Mouse (Mus musculus) neural tube, embryonic 14.5 days (tissue): ENCODE measurements at regions not wholly inside any gene's neighbourhood (a gene's known extent, or its start where the extent isn't known, plus 50 kb on each side); places are given as distances from the start of the nearest gene placed in this dataset.
A peak's percentile ranks its signal among the peaks of the same experiment; 100 is the strongest.

ENCODE experiments used
- ATAC-seq: fragments of 200-750 bp; cut with Nextera tagmentation; 2 replicates; pipeline ENCODE4 v1.8.0; 2017; ENCODE audit warnings: low read depth, mild to moderate bottlenecking, moderate TSS enrichment, moderate library complexity
- H3K27ac ChIP-seq: fragments of 300-500 bp; sonication (generic); 2 replicates; pipeline ENCODE4 v1.5.1; 2014; ENCODE audit warnings: low read depth, mild to moderate bottlenecking, control low read depth, low read length, moderate library complexity, mixed read lengths
- H3K27me3 ChIP-seq: fragments of 300-500 bp; sonication (generic); 2 replicates; pipeline ENCODE4 v1.6.1; 2014; ENCODE audit warnings: low read length; ENCODE audit not compliant: control insufficient read depth, insufficient read depth
- H3K36me3 ChIP-seq: fragments of 300-500 bp; sonication (generic); 2 replicates; pipeline ENCODE4 v1.6.1; 2014; ENCODE audit warnings: low read length, mixed read lengths; ENCODE audit not compliant: control insufficient read depth, insufficient read depth
- H3K4me1 ChIP-seq: fragments of 300-500 bp; sonication (generic); 2 replicates; pipeline ENCODE4 v1.6.1; 2014; ENCODE audit warnings: low read length; ENCODE audit not compliant: control insufficient read depth, insufficient read depth
- H3K4me2 ChIP-seq: fragments of 300-500 bp; sonication (generic); 2 replicates; pipeline ENCODE4 v1.6.1; 2014; ENCODE audit warnings: mild to moderate bottlenecking, low read depth, low read length, control low read depth
- H3K4me3 ChIP-seq: fragments of 300-500 bp; sonication (generic); 2 replicates; pipeline ENCODE4 v1.5.1; 2014; ENCODE audit warnings: low read depth, low read length, control low read depth, mixed read lengths
- H3K9ac ChIP-seq: fragments of 300-500 bp; sonication (generic); replicated peaks from 2 replicates; pipeline ENCODE4 v1.6.1; 2014; ENCODE audit warnings: low read depth, mild to moderate bottlenecking, control low read depth, low read length, mixed read lengths
- H3K9me3 ChIP-seq: fragments of 300-500 bp; sonication (generic); 2 replicates; pipeline ENCODE4 v1.6.1; 2016; ENCODE audit warnings: low read length; ENCODE audit not compliant: control insufficient read depth
- WGBS: fragments of 180-500 bp; shearing (Covaris S2); extraction: QIAGEN DNeasy Blood & Tissue Kit; methylation state at CpG from one replicate; pipeline ENCODE4 v1.1.7; 2014; 5-methylcytosine and 5-hydroxymethylcytosine counted together

- Histone ChIP-seq H3K4me2 (no peak overlapping the region), H3K9ac (no peak overlapping the region), H3K4me1 (no peaks in the 10 kb centered on the region), H3K27ac (no peak overlapping the region), H3K4me3 (no peak overlapping the region), H3K36me3 (no peaks in the 10 kb centered on the region), H3K9me3 (no peaks in the 10 kb centered on the region), H3K27me3 (no peaks in the 10 kb centered on the region)
- WGBS: 89% methylated on average over 5 of the region's 5 CpGs
- no peak for ATAC-seq
These were observed 112.7 kb upstream of the Klf12 start for GRCm38 (mm10) chr14:100397191-100397590.

DNA sequence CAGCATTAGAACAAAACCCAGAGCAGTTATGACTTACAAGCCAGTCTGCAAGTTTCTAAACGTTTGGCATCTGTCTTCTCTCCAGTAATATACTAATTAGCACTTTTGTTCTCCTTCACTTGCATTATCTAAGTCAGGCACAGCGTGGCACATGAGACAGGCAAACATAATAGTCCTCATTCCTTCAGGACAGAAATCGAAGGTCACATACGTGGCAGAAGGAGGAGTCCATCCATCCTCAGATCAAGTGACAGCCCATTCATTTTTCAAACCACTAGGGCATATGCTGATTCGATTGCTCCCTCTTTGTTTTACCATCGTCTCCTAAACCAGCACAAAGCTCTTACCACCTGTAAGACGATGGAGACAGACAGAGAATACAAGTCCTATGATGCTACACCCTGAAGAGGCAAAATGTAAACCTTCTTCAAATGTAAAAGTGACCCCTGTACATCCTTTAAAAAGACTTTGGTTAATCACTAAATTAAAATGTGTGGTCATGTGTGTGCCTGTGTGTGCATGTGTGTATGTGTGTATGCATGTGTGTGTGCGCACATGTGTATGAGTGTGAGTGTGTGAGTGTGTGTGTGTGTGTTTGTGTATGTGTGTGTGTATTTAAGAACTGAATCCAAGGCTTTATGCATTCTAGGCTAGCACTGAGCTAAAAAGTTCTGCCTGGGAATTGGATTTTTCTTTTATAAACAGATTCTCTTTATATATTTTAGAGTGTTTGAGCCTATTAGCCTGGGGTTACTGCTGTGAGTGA is 90.9 kb upstream of the Klf12 start:
- no peaks in the 10 kb centered on the region for H3K36me3 ChIP-seq
- H3K4me1 ChIP-seq: no peaks in the 10 kb centered on the region
- peak overlapping the region; percentile 43 for H3K4me2 ChIP-seq
- no peak overlapping the region; the same call in 1 of the 2 replicates for H3K27ac ChIP-seq
- ATAC-seq: peak; percentile 82
- no peaks in the 10 kb centered on the region for H3K27me3 ChIP-seq
- no peaks in the 10 kb centered on the region for H3K9me3 ChIP-seq
- H3K4me3 ChIP-seq: peak overlapping the region; percentile 4; the same call in 1 of the 2 replicates
- 23% methylated on average over 8 of the region's 8 CpGs for WGBS
- H3K9ac ChIP-seq: no peak overlapping the region; the same call in 1 of the 2 replicates

GRCm38 (mm10) chr14:100374494-100375217 is 90.2 kb upstream of the Klf12 start:
- Histone ChIP-seq H3K27me3 (no peaks in the 10 kb centered on the region), H3K9me3 (no peaks in the 10 kb centered on the region), H3K9ac (peak overlapping the region; percentile 7; the same call in 1 of the 2 replicates), H3K4me3 (peak overlapping the region; percentile 4; the same call in 1 of the 2 replicates), H3K4me1 (no peaks in the 10 kb centered on the region), H3K4me2 (peak overlapping the region; percentile 43), H3K27ac (no peak overlapping the region), H3K36me3 (no peaks in the 10 kb centered on the region)
- peak; percentile 92 for ATAC-seq
- WGBS: 26% methylated on average over 18 of the region's 18 CpGs

DNA sequence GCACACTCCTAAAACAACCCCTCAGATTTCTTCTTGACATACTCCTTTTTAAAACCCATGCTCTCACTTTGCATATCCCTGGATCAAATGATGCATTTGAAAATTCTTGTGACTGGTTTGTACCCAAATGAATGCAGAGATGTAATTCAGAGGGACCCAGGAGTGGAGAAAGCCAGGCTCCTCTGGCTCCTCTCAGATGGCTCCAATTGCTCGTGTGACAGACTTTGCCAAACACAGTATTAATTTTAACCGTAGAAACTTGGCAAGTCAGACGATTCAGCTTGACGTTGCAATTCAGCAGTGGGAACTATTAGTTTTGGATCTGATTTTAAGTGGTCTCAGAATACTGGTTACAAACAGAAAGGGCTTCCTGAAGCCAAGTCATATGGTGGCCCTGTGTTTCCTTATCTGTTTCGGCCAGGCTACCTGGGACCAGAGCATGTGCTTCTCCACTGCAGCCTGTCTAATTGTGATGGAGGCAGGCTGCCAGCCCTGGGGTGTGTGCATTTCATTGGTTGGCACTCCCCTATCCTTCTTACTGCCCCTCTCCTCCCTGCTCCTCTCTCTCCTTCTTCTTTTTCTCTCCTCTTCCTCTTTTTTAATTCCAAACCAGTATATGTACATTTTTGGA is 81.9 kb upstream of the Klf12 start:
- Histone ChIP-seq H3K9me3 (no peaks in the 10 kb centered on the region), H3K4me3 (no peak overlapping the region), H3K4me1 (no peaks in the 10 kb centered on the region), H3K27me3 (no peaks in the 10 kb centered on the region), H3K36me3 (no peaks in the 10 kb centered on the region), H3K9ac (no peak overlapping the region), H3K27ac (no peak overlapping the region), H3K4me2 (no peak overlapping the region)
- no peak for ATAC-seq
- 74% methylated on average over 5 of the region's 5 CpGs for WGBS

GRCm38 (mm10) chr14:100362786-100363185 is 78.3 kb upstream of the Klf12 start:
- WGBS: 82% methylated on average over 3 of the region's 3 CpGs
- H3K4me2 ChIP-seq: no peak overlapping the region
- H3K4me3 ChIP-seq: no peak overlapping the region
- H3K9ac ChIP-seq: no peak overlapping the region
- no peaks in the 10 kb centered on the region for H3K4me1 ChIP-seq
- H3K27ac ChIP-seq: no peak overlapping the region
- no peak for ATAC-seq
- no peaks in the 10 kb centered on the region for H3K27me3 ChIP-seq
- no peaks in the 10 kb centered on the region for H3K9me3 ChIP-seq
- no peaks in the 10 kb centered on the region for H3K36me3 ChIP-seq

DNA sequence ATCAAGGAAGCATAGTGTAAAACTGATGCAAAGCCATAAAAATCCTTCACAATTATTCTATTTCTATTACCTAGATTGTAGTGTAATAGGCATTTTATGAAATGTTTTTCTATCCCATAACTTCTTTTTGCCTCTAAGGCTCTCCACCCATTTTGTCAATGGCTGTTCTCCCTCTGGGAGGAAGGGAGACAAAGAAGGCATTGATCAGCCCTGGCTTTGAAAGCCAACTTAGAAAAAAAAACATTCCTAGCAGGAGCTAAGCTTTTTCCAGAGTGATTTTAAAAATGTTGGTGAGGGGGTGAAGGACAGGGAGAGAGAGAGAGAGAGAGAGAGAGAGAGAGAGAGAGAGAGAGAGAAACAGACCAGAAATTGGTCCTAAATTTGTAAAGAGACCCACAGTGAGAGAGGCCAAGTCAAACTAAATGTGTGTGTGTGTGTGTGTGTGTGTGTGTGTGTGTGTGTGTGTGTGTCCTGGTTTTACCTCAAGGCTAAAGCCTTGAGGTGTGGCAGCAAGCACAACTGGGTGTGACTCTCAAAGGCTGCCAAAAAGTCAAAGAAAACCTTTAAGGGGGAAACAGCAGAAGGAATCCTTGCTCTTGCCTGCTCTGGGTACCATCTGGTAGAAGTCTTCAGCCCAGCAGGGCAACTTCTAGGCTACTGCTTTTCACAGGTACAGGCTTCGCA is 77.0 kb upstream of the Klf12 start:
- Histone ChIP-seq H3K9ac (no peak overlapping the region), H3K4me1 (no peaks in the 10 kb centered on the region), H3K4me3 (no peak overlapping the region), H3K9me3 (no peaks in the 10 kb centered on the region), H3K27me3 (no peaks in the 10 kb centered on the region), H3K36me3 (no peaks in the 10 kb centered on the region), H3K4me2 (no peak overlapping the region), H3K27ac (no peak overlapping the region)
- 88% methylated on average over 1 of the region's 1 CpGs for WGBS
- no peak for ATAC-seq

DNA sequence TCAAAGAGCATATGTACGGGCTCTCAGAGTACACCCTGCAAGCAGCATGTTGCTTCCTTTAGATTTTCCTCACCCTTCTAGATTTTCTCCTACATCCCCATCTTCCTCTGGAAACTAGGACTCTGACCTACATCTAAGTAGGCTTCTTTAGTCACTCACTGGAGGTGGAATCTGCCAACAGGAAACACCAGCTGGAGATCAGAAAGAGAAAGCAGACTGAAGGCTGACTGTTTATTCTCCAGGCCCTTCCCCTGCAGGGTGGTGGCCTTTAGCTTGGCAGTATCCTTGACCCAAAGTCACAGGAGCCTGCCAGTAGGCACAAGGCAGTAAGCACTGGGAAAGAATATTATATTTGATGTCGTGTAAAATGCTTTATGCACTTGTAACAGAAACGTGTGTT is 75.4 kb upstream of the Klf12 start:
- H3K9ac ChIP-seq: no peak overlapping the region
- 71% methylated on average over 3 of the region's 3 CpGs for WGBS
- no peaks in the 10 kb centered on the region for H3K9me3 ChIP-seq
- no peaks in the 10 kb centered on the region for H3K4me1 ChIP-seq
- no peak overlapping the region for H3K4me3 ChIP-seq
- no peak overlapping the region for H3K4me2 ChIP-seq
- no peaks in the 10 kb centered on the region for H3K36me3 ChIP-seq
- H3K27ac ChIP-seq: no peak overlapping the region
- ATAC-seq: no peak
- no peaks in the 10 kb centered on the region for H3K27me3 ChIP-seq

GRCm38 (mm10) chr14:100357131-100357530 is 72.7 kb upstream of the Klf12 start:
- no peak for ATAC-seq

More at GRCm38 (mm10) chr14:100357131-100357530, 72.7 kb upstream of the Klf12 start:
- no peak overlapping the region for H3K9ac ChIP-seq
- 0 out of 2 replicates have a peak, but pooled peaks cover 2% of the 10 kb centered on the region for H3K4me1 ChIP-seq
- H3K4me3 ChIP-seq: no peak overlapping the region
- WGBS: 77% methylated on average over 4 of the region's 4 CpGs
- H3K36me3 ChIP-seq: no peaks in the 10 kb centered on the region
- H3K27ac ChIP-seq: no peak overlapping the region
- no peak overlapping the region for H3K4me2 ChIP-seq
- H3K9me3 ChIP-seq: no peaks in the 10 kb centered on the region
- H3K27me3 ChIP-seq: no peaks in the 10 kb centered on the region
